Mouse (Mus musculus): ENCODE data around the gene Arsa. TPM values are rescaled to one million over a fixed set of nuclear protein-coding genes. Genes with fewer than 3 reads are reported as not detected.

Gene Arsa
- polyA plus RNA-seq, 1 experiment = 17.9 TPM

- TF ChIP-seq POLR2A (IDR thresholded peaks at IDR 0.05; ENCODE audit: insufficient read depth, low read length) (no peak), CTCF (IDR thresholded peaks at IDR 0.05; ENCODE audit: low read depth, low read length) (no peak), EP300 (IDR thresholded peaks at IDR 0.05; ENCODE audit: insufficient read depth, low read depth, low read length) (no peak)
- no peak overlapping the region for H3K4me3 ChIP-seq (ENCODE audit: low read depth, low read length)
- no peaks in the 10 kb centered on the region for H3K9me3 ChIP-seq (replicated peaks; ENCODE audit: control insufficient read depth, insufficient read depth, low read length, poor library complexity, severe bottlenecking)
- H3K36me3 ChIP-seq (ENCODE audit: control insufficient read depth, insufficient read depth, low read length, poor library complexity, severe bottlenecking) = no peaks in the 10 kb centered on the region
- H3K27ac ChIP-seq (ENCODE audit: insufficient read depth, low read length) = no peak overlapping the region
- H3K27me3 ChIP-seq (ENCODE audit: control insufficient read depth, insufficient read depth, low read length, poor library complexity, severe bottlenecking) = no peaks in the 10 kb centered on the region
- no peak overlapping the region for H3K9ac ChIP-seq (ENCODE audit: low read depth, poor library complexity, severe bottlenecking)
- H3K4me1 ChIP-seq (ENCODE audit: control insufficient read depth, insufficient read depth, low read length) = peaks cover 2% of the 10 kb centered on the region
Measured at GRCm38 (mm10) chr15:89455642-89456041, 21.6 kb downstream of the Arsa start.

GRCm38 (mm10) chr15:89454857-89455256 lies 22.4 kb downstream of the Arsa start:
- no peaks in the 10 kb centered on the region for H3K9me3 ChIP-seq (replicated peaks; ENCODE audit: control insufficient read depth, insufficient read depth, low read length, poor library complexity, severe bottlenecking)
- no peak overlapping the region for H3K4me3 ChIP-seq (ENCODE audit: low read depth, low read length)
- no peak overlapping the region for H3K27ac ChIP-seq (ENCODE audit: insufficient read depth, low read length)
- TF ChIP-seq CTCF (IDR thresholded peaks at IDR 0.05; ENCODE audit: low read depth, low read length) (no peak), POLR2A (IDR thresholded peaks at IDR 0.05; ENCODE audit: insufficient read depth, low read length) (no peak)
- no peaks in the 10 kb centered on the region for H3K27me3 ChIP-seq (ENCODE audit: control insufficient read depth, insufficient read depth, low read length, poor library complexity, severe bottlenecking)
- H3K4me1 ChIP-seq (ENCODE audit: control insufficient read depth, insufficient read depth, low read length) = peaks cover 2% of the 10 kb centered on the region
- no peak overlapping the region for H3K9ac ChIP-seq (ENCODE audit: low read depth, poor library complexity, severe bottlenecking)
- H3K36me3 ChIP-seq (ENCODE audit: control insufficient read depth, insufficient read depth, low read length, poor library complexity, severe bottlenecking) = no peaks in the 10 kb centered on the region

GRCm38 (mm10) chr15:89453865-89454478 lies 23.3 kb downstream of the Arsa start, which contains the start of gene Mapk8ip2:
Gene Mapk8ip2 (plus strand): TSS chr15:89453913.
- Histone ChIP-seq H3K36me3 (ENCODE audit: control insufficient read depth, insufficient read depth, low read length, poor library complexity, severe bottlenecking) (no peaks in the 10 kb centered on the region), H3K9me3 (replicated peaks; ENCODE audit: control insufficient read depth, insufficient read depth, low read length, poor library complexity, severe bottlenecking) (no peaks in the 10 kb centered on the region), H3K27ac (ENCODE audit: insufficient read depth, low read length) (no peak within 1 kb of the TSS), H3K4me3 (ENCODE audit: low read depth, low read length) (peak within 1 kb of the TSS; percentile 89), H3K27me3 (ENCODE audit: control insufficient read depth, insufficient read depth, low read length, poor library complexity, severe bottlenecking) (no peaks in the 10 kb centered on the region), H3K4me1 (ENCODE audit: control insufficient read depth, insufficient read depth, low read length) (peaks cover 2% of the 10 kb centered on the region), H3K9ac (ENCODE audit: low read depth, poor library complexity, severe bottlenecking) (peak within 1 kb of the TSS; percentile 17; the same call in 1 of the 2 replicates)
- TF ChIP-seq POLR2A (IDR thresholded peaks at IDR 0.05; ENCODE audit: insufficient read depth, low read length) (no peak), EP300 (IDR thresholded peaks at IDR 0.05; ENCODE audit: insufficient read depth, low read depth, low read length) (no peak), CTCF (IDR thresholded peaks at IDR 0.05; ENCODE audit: low read depth, low read length) (no peak)

GRCm38 (mm10) chr15:89452906-89453864 lies 24.0 kb downstream of the Arsa start:
- H3K4me3 ChIP-seq (ENCODE audit: low read depth, low read length) = peak overlapping the region; percentile 89
- peaks cover 2% of the 10 kb centered on the region for H3K4me1 ChIP-seq (ENCODE audit: control insufficient read depth, insufficient read depth, low read length)
- H3K27me3 ChIP-seq (ENCODE audit: control insufficient read depth, insufficient read depth, low read length, poor library complexity, severe bottlenecking) = no peaks in the 10 kb centered on the region
- H3K36me3 ChIP-seq (ENCODE audit: control insufficient read depth, insufficient read depth, low read length, poor library complexity, severe bottlenecking) = no peaks in the 10 kb centered on the region
- TF ChIP-seq CTCF (IDR thresholded peaks at IDR 0.05; ENCODE audit: low read depth, low read length) = no peak
- no peak for TF ChIP-seq POLR2A (IDR thresholded peaks at IDR 0.05; ENCODE audit: insufficient read depth, low read length)
- TF ChIP-seq EP300 (IDR thresholded peaks at IDR 0.05; ENCODE audit: insufficient read depth, low read depth, low read length) = no peak
- no peak overlapping the region for H3K9ac ChIP-seq (ENCODE audit: low read depth, poor library complexity, severe bottlenecking)
- H3K27ac ChIP-seq (ENCODE audit: insufficient read depth, low read length) = no peak overlapping the region
- no peaks in the 10 kb centered on the region for H3K9me3 ChIP-seq (replicated peaks; ENCODE audit: control insufficient read depth, insufficient read depth, low read length, poor library complexity, severe bottlenecking)

- Histone ChIP-seq H3K9me3 (replicated peaks; ENCODE audit: control insufficient read depth, insufficient read depth, low read length, poor library complexity, severe bottlenecking) (no peaks in the 10 kb centered on the region), H3K36me3 (ENCODE audit: control insufficient read depth, insufficient read depth, low read length, poor library complexity, severe bottlenecking) (no peaks in the 10 kb centered on the region), H3K27me3 (ENCODE audit: control insufficient read depth, insufficient read depth, low read length, poor library complexity, severe bottlenecking) (no peaks in the 10 kb centered on the region; the same call in 1 of the 2 replicates), H3K27ac (ENCODE audit: insufficient read depth, low read length) (no peak overlapping the region), H3K4me3 (ENCODE audit: low read depth, low read length) (no peak overlapping the region), H3K4me1 (ENCODE audit: control insufficient read depth, insufficient read depth, low read length) (no peaks in the 10 kb centered on the region), H3K9ac (ENCODE audit: low read depth, poor library complexity, severe bottlenecking) (no peak overlapping the region)
- TF ChIP-seq EP300 (IDR thresholded peaks at IDR 0.05; ENCODE audit: insufficient read depth, low read depth, low read length) (no peak), CTCF (IDR thresholded peaks at IDR 0.05; ENCODE audit: low read depth, low read length) (peak; percentile 1), POLR2A (IDR thresholded peaks at IDR 0.05; ENCODE audit: insufficient read depth, low read length) (no peak)
Measured at GRCm38 (mm10) chr15:89442486-89443070, 34.6 kb downstream of the Arsa start.

All from ES-Bruce4 (cell line).